Mouse (Mus musculus): ENCODE data around the gene Tshz2. TPM values are rescaled to one million over a fixed set of nuclear protein-coding genes. Genes with fewer than 3 reads are reported as not detected.

Tshz2 gene
- polyA plus RNA-seq, 1 experiment, result 6.2 TPM

GRCm38 (mm10) chr2:170103341-170103740 lies 470.5 kb downstream of the Tshz2 start:
- 83% methylated on average over 5 of the region's 5 CpGs for WGBS

GRCm38 (mm10) chr2:170103852-170104251 lies 471.0 kb downstream of the Tshz2 start:
- H3K4me1 ChIP-seq (ENCODE audit: control insufficient read depth, insufficient read depth, low read length), result no peaks in the 10 kb centered on the region
- TF ChIP-seq CTCF (IDR thresholded peaks at IDR 0.05; ENCODE audit: insufficient read depth, low read length), result peak; percentile 89
- no peak for TF ChIP-seq POLR2A (IDR thresholded peaks at IDR 0.05; ENCODE audit: borderline replicate concordance, extremely low read depth, low read depth, low read length)
- 36% methylated on average over 9 of the region's 9 CpGs for WGBS
- DNase-seq, result no peak
- H3K4me3 ChIP-seq (replicated peaks; ENCODE audit: extremely low read depth, low read depth, low read length), result no peak overlapping the region

More at GRCm38 (mm10) chr2:170103341-170103740, 470.5 kb downstream of the Tshz2 start:
- DNase-seq, result no peak
- TF ChIP-seq POLR2A (IDR thresholded peaks at IDR 0.05; ENCODE audit: borderline replicate concordance, extremely low read depth, low read depth, low read length), result no peak
- no peak for TF ChIP-seq CTCF (IDR thresholded peaks at IDR 0.05; ENCODE audit: insufficient read depth, low read length)
- Histone ChIP-seq H3K4me1 (ENCODE audit: control insufficient read depth, insufficient read depth, low read length) (no peaks in the 10 kb centered on the region), H3K4me3 (replicated peaks; ENCODE audit: extremely low read depth, low read depth, low read length) (no peak overlapping the region)

- DNase-seq, result no peak
- TF ChIP-seq CTCF (IDR thresholded peaks at IDR 0.05; ENCODE audit: insufficient read depth, low read length) (no peak), POLR2A (IDR thresholded peaks at IDR 0.05; ENCODE audit: borderline replicate concordance, extremely low read depth, low read depth, low read length) (no peak)
- Histone ChIP-seq H3K4me1 (ENCODE audit: control insufficient read depth, insufficient read depth, low read length) (no peaks in the 10 kb centered on the region), H3K4me3 (replicated peaks; ENCODE audit: extremely low read depth, low read depth, low read length) (no peak overlapping the region)
- WGBS, result 82% methylated on average over 6 of the region's 6 CpGs
These were observed 471.6 kb downstream of the Tshz2 start for GRCm38 (mm10) chr2:170104396-170104795.

GRCm38 (mm10) chr2:170106000-170106399 lies 473.2 kb downstream of the Tshz2 start:
- H3K4me3 ChIP-seq (replicated peaks; ENCODE audit: extremely low read depth, low read depth, low read length), result no peak overlapping the region
- TF ChIP-seq CTCF (IDR thresholded peaks at IDR 0.05; ENCODE audit: insufficient read depth, low read length) (no peak), POLR2A (IDR thresholded peaks at IDR 0.05; ENCODE audit: borderline replicate concordance, extremely low read depth, low read depth, low read length) (no peak)
- no peak for DNase-seq
- 46% methylated on average over 9 of the region's 9 CpGs for WGBS
- 0 out of 2 replicates have a peak, but pooled peaks cover under 1% of the 10 kb centered on the region for H3K4me1 ChIP-seq (ENCODE audit: control insufficient read depth, insufficient read depth, low read length)

GRCm38 (mm10) chr2:170107791-170108190 lies 475.0 kb downstream of the Tshz2 start:
- H3K4me3 ChIP-seq (replicated peaks; ENCODE audit: extremely low read depth, low read depth, low read length), result no peak overlapping the region
- 71% methylated on average over 3 of the region's 3 CpGs for WGBS
- no peak for DNase-seq
- TF ChIP-seq POLR2A (IDR thresholded peaks at IDR 0.05; ENCODE audit: borderline replicate concordance, extremely low read depth, low read depth, low read length), result no peak
- no peak for TF ChIP-seq CTCF (IDR thresholded peaks at IDR 0.05; ENCODE audit: insufficient read depth, low read length)
- 0 out of 2 replicates have a peak, but pooled peaks cover 3% of the 10 kb centered on the region for H3K4me1 ChIP-seq (ENCODE audit: control insufficient read depth, insufficient read depth, low read length)

- H3K4me3 ChIP-seq (replicated peaks; ENCODE audit: extremely low read depth, low read depth, low read length), result no peak overlapping the region
- no peak for TF ChIP-seq CTCF (IDR thresholded peaks at IDR 0.05; ENCODE audit: insufficient read depth, low read length)
- TF ChIP-seq POLR2A (IDR thresholded peaks at IDR 0.05; ENCODE audit: borderline replicate concordance, extremely low read depth, low read depth, low read length), result no peak
- 54% methylated on average over 5 of the region's 5 CpGs for WGBS
These were observed 476.7 kb downstream of the Tshz2 start for GRCm38 (mm10) chr2:170109528-170109927.

GRCm38 (mm10) chr2:170110306-170110705 lies 477.5 kb downstream of the Tshz2 start:
- TF ChIP-seq CTCF (IDR thresholded peaks at IDR 0.05; ENCODE audit: insufficient read depth, low read length) (no peak), POLR2A (IDR thresholded peaks at IDR 0.05; ENCODE audit: borderline replicate concordance, extremely low read depth, low read depth, low read length) (no peak)
- H3K4me1 ChIP-seq (ENCODE audit: control insufficient read depth, insufficient read depth, low read length), result 0 out of 2 replicates have a peak, but pooled peaks cover 3% of the 10 kb centered on the region
- DNase-seq, result no peak
- no peak overlapping the region for H3K4me3 ChIP-seq (replicated peaks; ENCODE audit: extremely low read depth, low read depth, low read length)
- 74% methylated on average over 8 of the region's 8 CpGs for WGBS

More at GRCm38 (mm10) chr2:170109528-170109927, 476.7 kb downstream of the Tshz2 start:
- no peak for DNase-seq
- H3K4me1 ChIP-seq (ENCODE audit: control insufficient read depth, insufficient read depth, low read length), result 0 out of 2 replicates have a peak, but pooled peaks cover 3% of the 10 kb centered on the region

- TF ChIP-seq POLR2A (IDR thresholded peaks at IDR 0.05; ENCODE audit: borderline replicate concordance, extremely low read depth, low read depth, low read length) (no peak), CTCF (IDR thresholded peaks at IDR 0.05; ENCODE audit: insufficient read depth, low read length) (peak; percentile 26; the same call in 1 of the 2 replicates)
- Histone ChIP-seq H3K4me3 (replicated peaks; ENCODE audit: extremely low read depth, low read depth, low read length) (no peak overlapping the region), H3K4me1 (ENCODE audit: control insufficient read depth, insufficient read depth, low read length) (peaks cover 22% of the 10 kb centered on the region)
- DNase-seq, result peak; percentile 63
- 23% methylated on average over 4 of the region's 4 CpGs for WGBS
These were observed 484.0 kb downstream of the Tshz2 start for GRCm38 (mm10) chr2:170116704-170117281.

GRCm38 (mm10) chr2:170120139-170121027 lies 487.6 kb downstream of the Tshz2 start:
- no peak for TF ChIP-seq POLR2A (IDR thresholded peaks at IDR 0.05; ENCODE audit: borderline replicate concordance, extremely low read depth, low read depth, low read length)
- no peak for TF ChIP-seq CTCF (IDR thresholded peaks at IDR 0.05; ENCODE audit: insufficient read depth, low read length)
- Histone ChIP-seq H3K4me1 (ENCODE audit: control insufficient read depth, insufficient read depth, low read length) (peaks cover 26% of the 10 kb centered on the region), H3K4me3 (replicated peaks; ENCODE audit: extremely low read depth, low read depth, low read length) (no peak overlapping the region)
- WGBS, result 70% methylated on average over 19 of the region's 19 CpGs
- no peak for DNase-seq

Other genes with a start within 250 kb of the Tshz2 start
- not detected in 2 replicates for gene Gm11011, start 45.3 kb upstream of the Tshz2 start, polyA plus RNA-seq (2012; rRNA removed)

All from lung, adult 2 months (tissue).